Mouse (Mus musculus): Measurements from ENCODE around the gene Gpx3.

Gpx3 gene

DNA sequence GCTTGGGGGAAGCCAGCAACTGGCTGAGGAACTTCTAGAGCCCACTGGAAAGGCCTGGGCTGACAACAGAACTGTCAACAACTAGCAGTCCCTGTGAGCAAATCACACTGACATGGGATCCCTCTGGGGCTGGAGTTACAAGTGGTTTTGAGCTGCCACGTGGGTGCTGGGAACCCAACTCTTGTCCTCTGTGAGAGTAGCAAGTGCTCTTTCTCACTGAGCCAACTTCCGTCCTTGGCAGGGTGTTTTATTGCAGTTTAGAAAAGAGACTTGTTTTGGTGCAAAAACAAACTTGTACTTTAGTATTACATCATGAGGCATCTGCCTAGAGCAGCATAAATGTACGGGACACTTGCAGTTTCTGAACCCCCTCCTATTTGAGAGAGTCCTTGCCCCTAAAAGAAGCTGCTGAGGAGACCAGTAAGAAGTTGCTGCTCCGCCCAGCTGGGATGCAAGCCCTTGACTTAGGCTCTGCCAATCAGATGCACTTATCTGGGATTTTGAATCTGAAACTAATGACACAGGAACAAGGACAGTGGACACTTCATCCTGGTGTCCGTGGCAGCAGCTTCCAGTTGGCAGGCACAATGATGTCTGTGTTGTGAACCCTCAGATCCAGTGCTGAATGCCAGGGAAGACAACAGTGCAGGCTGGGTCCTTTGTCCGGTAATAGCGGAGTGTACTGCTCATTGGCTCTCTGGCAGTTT, 30.3 kb upstream of the Gpx3 start:
- CTCF ChIA-PET: interaction anchor here in 1 of 4 experiments (0.5 kb wide), 1 partner anchor 817 kb away, joined by 4 read pairs; no protein-coding TSS in a partner anchor
- POLR2A ChIA-PET: interaction anchor here in 3 of 4 experiments (0.6 to 3.4 kb wide), 14 partner anchors 9 to 165 kb away, joined by 3 to 38 read pairs (median 4); partner anchors contain the start of genes Lyrm7 (in 3 of the 3) and Cdc42se2 (in 1 of the 3)

- POLR2A ChIA-PET: interaction anchor here in 2 of 4 experiments (1.3 to 1.7 kb wide), 3 partner anchors 9 to 54 kb away, joined by 3 to 5 read pairs (median 4); partner anchors contain the start of gene Lyrm7 (in 1 of the 2)
- CTCF ChIA-PET: interaction anchor here in 2 of 4 experiments (0.6 kb wide), 3 partner anchors 32 to 519 kb away, joined by 3 to 4 read pairs (median 3); no protein-coding TSS in a partner anchor
These were observed 26.2 kb upstream of the Gpx3 start for GRCm38 (mm10) chr11:54876031-54876430.

DNA sequence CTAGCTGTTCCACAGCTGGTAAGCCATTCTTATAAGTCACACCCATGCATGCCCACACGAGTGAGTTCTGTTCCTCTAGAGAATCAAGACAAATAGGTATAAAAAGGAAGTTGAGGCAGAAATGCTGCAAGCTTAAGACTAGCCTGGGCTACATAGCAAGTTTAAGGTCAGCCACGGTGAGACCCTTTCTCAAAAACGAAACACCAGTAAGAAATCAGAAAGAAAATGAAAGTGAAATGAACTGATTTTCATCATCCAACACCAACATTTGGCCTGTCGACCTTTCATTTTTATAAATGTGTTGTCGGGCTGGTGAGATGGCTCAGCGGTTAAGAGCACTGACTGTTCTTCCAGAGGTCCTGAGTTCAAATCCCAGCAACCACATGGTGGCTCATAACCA, 23.4 kb upstream of the Gpx3 start:
- ChIA-PET CTCF (interaction anchor here (0.6 to 3.0 kb wide), 10 partner anchors 39 to 161 kb away, joined by 3 to 28 read pairs (median 6); no protein-coding TSS in a partner anchor), POLR2A (interaction anchor here in 1 of 4 experiments (1.5 to 1.8 kb wide), 2 partner anchors 18 to 26 kb away, joined by 4 to 5 read pairs; partner anchors contain the start of gene Lyrm7)

GRCm38 (mm10) chr11:54879434-54879833, 22.8 kb upstream of the Gpx3 start:
- POLR2A ChIA-PET: interaction anchor here in 2 of 4 experiments (0.8 to 1.5 kb wide), 2 partner anchors 26 to 39 kb away, joined by 3 to 5 read pairs; no protein-coding TSS in a partner anchor
- CTCF ChIA-PET: interaction anchor here (0.6 to 3.0 kb wide), 16 partner anchors 26 to 161 kb away, joined by 3 to 28 read pairs (median 5); no protein-coding TSS in a partner anchor

- ChIA-PET POLR2A (interaction anchor here in 2 of 4 experiments (0.7 to 1.5 kb wide), 3 partner anchors 25 to 199 kb away, joined by 3 to 5 read pairs (median 3); no protein-coding TSS in a partner anchor), CTCF (interaction anchor here in 3 of 4 experiments (0.6 to 3.0 kb wide), 19 partner anchors 26 to 1892 kb away, joined by 3 to 28 read pairs (median 5); no protein-coding TSS in a partner anchor)
These were observed 22.3 kb upstream of the Gpx3 start for GRCm38 (mm10) chr11:54879922-54880321.

- ChIA-PET POLR2A (interaction anchor here (0.6 to 2.0 kb wide), 12 partner anchors 8 to 468 kb away, joined by 3 to 8 read pairs (median 4); partner anchors contain the start of gene Lyrm7 (in 1 of the 4)), CTCF (interaction anchor here in 3 of 4 experiments (0.6 to 3.0 kb wide), 11 partner anchors 21 to 376 kb away, joined by 3 to 28 read pairs (median 5); partner anchors contain the start of gene Gpx3 (in 1 of the 3))
These were observed 21.2 kb upstream of the Gpx3 start for GRCm38 (mm10) chr11:54881051-54881474.

- ChIA-PET CTCF (no interaction called here), POLR2A (interaction anchor here in 2 of 4 experiments (0.5 to 2.0 kb wide), 6 partner anchors 10 to 90 kb away, joined by 3 to 8 read pairs (median 4); partner anchors contain the start of gene Lyrm7 (in 1 of the 2))
These were observed 19.6 kb upstream of the Gpx3 start for GRCm38 (mm10) chr11:54882671-54883070.

DNA sequence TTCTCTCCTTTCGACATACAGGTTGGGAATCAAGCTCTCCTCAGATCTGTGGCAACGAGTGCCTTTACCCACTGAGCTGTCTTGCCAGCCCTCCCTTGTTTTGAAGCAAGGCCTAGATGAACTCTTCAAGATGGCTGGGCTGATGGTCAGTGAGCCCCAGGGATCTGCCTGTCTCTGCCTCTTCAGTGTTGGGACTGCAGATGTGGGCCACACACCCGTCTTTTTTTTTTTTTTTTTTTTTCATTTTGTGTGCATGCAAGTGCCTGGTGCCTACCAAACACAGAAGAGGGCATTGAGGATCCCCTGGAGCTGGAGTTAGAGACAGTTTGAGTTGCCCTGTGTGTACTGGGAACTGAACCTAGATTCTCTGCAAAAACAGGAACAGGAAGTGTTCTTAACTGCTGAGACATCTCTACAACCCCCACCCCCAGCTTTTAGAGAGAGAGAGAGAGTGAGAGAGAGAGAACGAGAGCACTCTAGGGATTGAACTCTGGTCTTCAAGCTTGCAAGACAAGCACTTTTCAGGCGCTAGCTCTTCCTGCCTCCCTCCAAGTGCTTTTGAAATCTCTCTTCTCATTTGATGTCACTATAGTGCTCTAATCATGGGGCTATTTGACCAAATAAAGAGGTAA, 17.9 kb upstream of the Gpx3 start:
- POLR2A ChIA-PET: interaction anchor here (0.6 to 2.7 kb wide), 10 partner anchors 11 to 451 kb away, joined by 3 to 12 read pairs (median 5); partner anchors contain the start of genes Lyrm7 (in 3 of the 4) and Gpx3 (in 1 of the 4)
- CTCF ChIA-PET: interaction anchor here in 2 of 4 experiments (0.6 to 1.4 kb wide), 8 partner anchors 10 to 250 kb away, joined by 3 to 13 read pairs (median 4); no protein-coding TSS in a partner anchor

DNA sequence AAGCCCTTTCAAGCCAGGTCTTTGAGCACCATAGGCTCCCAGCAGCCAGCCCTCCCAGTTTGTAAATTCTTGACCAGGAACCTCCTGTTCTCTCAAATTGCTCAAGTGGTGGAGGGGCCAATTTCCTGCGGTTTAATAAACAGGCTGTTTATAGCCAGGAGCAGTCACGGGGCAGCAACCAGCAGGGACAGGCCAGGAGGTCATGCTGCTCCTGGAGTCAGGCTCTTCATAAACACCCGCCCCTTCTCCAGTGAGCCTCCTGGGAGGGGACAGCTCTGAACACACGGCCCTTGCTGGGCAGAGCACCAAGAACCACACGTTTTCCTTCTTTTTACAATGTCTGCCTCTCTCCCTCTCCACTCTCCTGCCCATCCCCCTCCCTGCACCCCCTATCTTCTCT, 17.3 kb upstream of the Gpx3 start:
- CTCF ChIA-PET: interaction anchor here in 3 of 4 experiments (0.5 to 1.4 kb wide), 7 partner anchors 9 to 200 kb away, joined by 3 to 4 read pairs (median 3); no protein-coding TSS in a partner anchor
- POLR2A ChIA-PET: interaction anchor here (0.6 to 2.7 kb wide), 12 partner anchors 11 to 451 kb away, joined by 3 to 12 read pairs (median 4); partner anchors contain the start of genes Lyrm7 (in 2 of the 4), Cdc42se2 (in 1 of the 4) and Gpx3 (in 1 of the 4)

DNA sequence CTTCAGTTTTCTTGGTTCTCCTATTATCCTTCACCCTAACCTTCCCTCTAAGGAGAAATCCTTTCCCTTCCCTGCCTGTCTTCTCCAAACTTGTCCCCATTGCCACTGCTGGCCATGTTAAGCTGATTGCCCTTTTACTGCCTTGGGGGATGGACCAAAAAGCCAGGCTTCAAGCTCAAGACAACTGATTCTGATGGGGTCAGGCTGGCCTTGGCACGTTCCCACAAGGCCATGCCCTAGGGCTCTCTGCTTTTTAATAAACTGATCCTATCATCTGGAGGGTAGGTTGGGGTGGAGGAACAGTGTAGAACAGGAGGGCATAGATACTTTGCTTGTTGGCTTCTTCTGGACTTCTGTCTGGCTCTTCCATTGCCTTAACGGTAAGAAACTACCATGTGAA, 16.8 kb upstream of the Gpx3 start:
- POLR2A ChIA-PET: interaction anchor here in 2 of 4 experiments (0.6 to 2.7 kb wide), 10 partner anchors 12 to 586 kb away, joined by 3 to 12 read pairs (median 4); partner anchors contain the start of genes Cdc42se2 (in 1 of the 2), Gpx3 (in 1 of the 2) and Lyrm7 (in 1 of the 2)

GRCm38 (mm10) chr11:54887927-54888326, 14.3 kb upstream of the Gpx3 start:
- ChIA-PET CTCF (interaction anchor here in 1 of 4 experiments (0.7 kb wide), 1 partner anchor 1129 kb away, joined by 3 read pairs; no protein-coding TSS in a partner anchor), POLR2A (interaction anchor here in 3 of 4 experiments (0.6 to 1.3 kb wide), 4 partner anchors 27 to 1212 kb away, joined by 3 to 4 read pairs (median 4); partner anchors contain the start of gene Lyrm7 (in 1 of the 3))

More for the DNA sequence above, 16.8 kb upstream of the Gpx3 start:
- CTCF ChIA-PET: interaction anchor here in 3 of 4 experiments (0.5 to 1.4 kb wide), 5 partner anchors 43 to 200 kb away, joined by 3 to 4 read pairs (median 3); no protein-coding TSS in a partner anchor

- CTCF ChIA-PET: interaction anchor here in 1 of 4 experiments (1.0 kb wide), 1 partner anchor 21 kb away, joined by 3 read pairs; no protein-coding TSS in a partner anchor
These were observed 10.9 kb upstream of the Gpx3 start for GRCm38 (mm10) chr11:54891341-54891740.

DNA sequence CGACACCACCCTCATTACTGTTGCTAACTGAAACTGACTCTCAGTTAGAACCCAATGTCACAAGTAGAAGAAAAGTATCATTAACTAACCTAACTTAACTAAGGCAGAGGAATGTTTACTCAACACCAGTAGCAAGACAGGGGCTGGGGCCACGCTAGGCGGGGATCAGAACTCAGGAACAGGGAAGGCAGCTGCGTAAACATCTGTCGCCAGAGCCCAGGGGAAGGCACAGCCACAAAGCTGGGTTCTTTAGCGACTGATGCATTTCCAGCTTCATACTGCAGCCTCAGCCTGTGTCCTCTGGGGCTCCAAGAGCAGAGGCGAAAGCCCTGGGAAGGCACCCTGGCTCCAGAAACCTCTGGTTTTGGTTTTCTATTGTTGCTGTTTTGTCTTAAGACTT, 10.2 kb upstream of the Gpx3 start:
- ChIA-PET POLR2A (interaction anchor here in 1 of 4 experiments (0.6 to 2.2 kb wide), 6 partner anchors 12 to 105 kb away, joined by 3 to 7 read pairs (median 4); partner anchors contain the start of gene Cdc42se2), CTCF (no interaction called here)

More at GRCm38 (mm10) chr11:54891341-54891740, 10.9 kb upstream of the Gpx3 start:
- POLR2A ChIA-PET: interaction anchor here in 3 of 4 experiments (0.6 to 2.2 kb wide), 7 partner anchors 8 to 293 kb away, joined by 3 to 7 read pairs (median 4); partner anchors contain the start of genes Cdc42se2 (in 1 of the 3) and Tnip1 (in 1 of the 3)

DNA sequence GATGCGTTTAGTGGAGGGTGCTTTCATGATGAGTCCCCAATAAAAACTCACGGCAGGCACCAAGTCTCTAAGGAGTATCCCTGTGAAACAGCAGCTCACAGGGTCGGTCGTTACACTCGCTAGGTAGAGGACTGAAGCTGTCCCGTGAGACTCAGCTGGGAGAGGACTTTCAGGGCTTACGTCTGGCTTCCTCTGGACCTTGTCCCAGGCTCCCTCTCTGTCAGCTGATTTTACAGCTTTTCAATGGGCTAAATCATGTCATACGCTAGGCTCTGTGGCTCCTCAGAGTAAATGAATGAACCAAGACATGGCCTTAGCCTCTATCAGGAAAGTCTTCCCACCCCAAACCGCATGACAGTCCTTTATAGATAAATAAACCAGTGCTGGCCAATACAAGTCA, 7.7 kb upstream of the Gpx3 start:
- ChIA-PET CTCF (interaction anchor here in 3 of 4 experiments (0.5 to 1.0 kb wide), 4 partner anchors 10 to 258 kb away, joined by 3 read pairs; no protein-coding TSS in a partner anchor), POLR2A (interaction anchor here in 2 of 4 experiments (0.6 to 1.4 kb wide), 4 partner anchors 9 to 458 kb away, joined by 4 to 5 read pairs (median 4); no protein-coding TSS in a partner anchor)

- POLR2A ChIA-PET: interaction anchor here in 1 of 4 experiments (0.6 to 3.2 kb wide), 3 partner anchors 10 to 194 kb away, joined by 3 to 14 read pairs (median 3); no protein-coding TSS in a partner anchor
These were observed 5.6 kb upstream of the Gpx3 start for GRCm38 (mm10) chr11:54896646-54897045.

DNA sequence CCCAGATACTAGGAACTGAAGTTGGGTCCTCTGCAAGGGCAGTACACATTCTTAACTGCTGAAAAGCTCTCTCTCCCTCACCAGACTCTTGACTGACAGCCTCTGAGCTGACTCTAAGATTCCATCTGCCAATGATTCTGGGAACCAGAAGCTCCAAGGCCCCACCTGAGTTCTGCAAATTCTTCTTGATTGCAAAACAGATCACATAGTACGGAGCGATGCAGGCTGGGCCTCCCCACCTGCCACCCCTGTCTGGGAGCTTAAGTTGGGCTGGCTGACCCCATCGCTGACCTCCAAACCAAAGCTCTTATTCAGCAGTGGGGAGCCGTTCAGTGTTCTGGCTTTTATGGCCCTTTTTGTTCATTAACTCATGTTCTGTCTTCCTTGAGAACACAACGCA, 4.8 kb upstream of the Gpx3 start:
- ChIA-PET POLR2A (interaction anchor here in 1 of 4 experiments (0.9 to 3.2 kb wide), 4 partner anchors 9 to 37 kb away, joined by 3 to 14 read pairs (median 4); partner anchors contain the start of gene Lyrm7), CTCF (interaction anchor here (0.6 to 1.4 kb wide), 7 partner anchors 21 to 547 kb away, joined by 3 to 4 read pairs (median 3); no protein-coding TSS in a partner anchor)

More at GRCm38 (mm10) chr11:54896646-54897045, 5.6 kb upstream of the Gpx3 start:
- CTCF ChIA-PET: interaction anchor here in 2 of 4 experiments (0.8 to 1.0 kb wide), 3 partner anchors 22 to 88 kb away, joined by 3 to 4 read pairs (median 3); no protein-coding TSS in a partner anchor

GRCm38 (mm10) chr11:54899657-54900056, 2.6 kb upstream of the Gpx3 start:
- POLR2A ChIA-PET: interaction anchor here in 3 of 4 experiments (0.6 to 1.7 kb wide), 4 partner anchors 8 to 1254 kb away, joined by 3 to 6 read pairs (median 4); no protein-coding TSS in a partner anchor
- CTCF ChIA-PET: interaction anchor here in 1 of 4 experiments (1.2 kb wide), 1 partner anchor 18 kb away, joined by 4 read pairs; no protein-coding TSS in a partner anchor
